Mouse (Mus musculus): Measurements from ENCODE around the gene Ing1. TPM values are rescaled to one million over a fixed set of nuclear protein-coding genes. Genes with fewer than 3 reads are reported as not detected.
"Not testable (repeated sequence)": the region's sequence is repeated elsewhere in the genome, so short reads cannot be mapped to it uniquely, and the experiment has no call there.

Ing1 gene
- polyA plus RNA-seq, 1 experiment from 2014 or later = 53.7 TPM

DNA sequence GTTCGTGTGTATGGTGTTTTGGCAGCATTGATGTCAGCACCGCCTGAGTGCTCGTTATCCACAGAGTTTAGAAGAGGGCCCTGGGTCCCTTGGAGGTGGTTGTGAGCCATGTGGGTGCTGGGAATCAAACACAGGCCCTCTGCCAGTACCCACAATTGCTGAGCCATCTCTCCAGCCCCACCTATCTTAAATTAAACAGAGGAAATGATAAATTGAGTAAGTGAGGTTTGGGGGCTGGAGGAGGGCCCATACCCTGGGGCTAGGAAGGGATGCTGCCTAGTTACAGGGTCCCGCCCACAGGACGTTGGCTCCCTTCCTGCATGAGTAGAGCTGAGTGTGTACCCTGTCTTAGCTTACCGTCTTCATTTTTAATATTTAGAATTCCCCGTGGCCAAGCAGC lies 9.3 kb downstream of the Ing1 start:
- WGBS = 90% methylated on average over 7 of the region's 7 CpGs
- Histone ChIP-seq H3K27ac (replicated peaks; ENCODE audit: low read depth, low read length) (no peak overlapping the region), H3K36me3 (ENCODE audit: control insufficient read depth, insufficient read depth, low read length) (peaks cover 26% of the 10 kb centered on the region)

GRCm38 (mm10) chr8:11568193-11568592 lies 12.8 kb downstream of the Ing1 start:
- ATAC-seq (ENCODE audit: insufficient number of reproducible peaks, low FRiP score, low TSS enrichment, low read depth); H3K9ac ChIP-seq (ENCODE audit: low read length); H3K27ac ChIP-seq (replicated peaks; ENCODE audit: low read depth, low read length); H3K4me2 ChIP-seq (ENCODE audit: low read depth, severe bottlenecking); H3K27me3 ChIP-seq (ENCODE audit: control insufficient read depth, insufficient read depth, low read length); H3K4me3 ChIP-seq (ENCODE audit: low read depth, low read length); DNase-seq (ENCODE audit: low spot score); H3K9me3 ChIP-seq (ENCODE audit: control insufficient read depth, low read length): not testable (repeated sequence)
- H3K4me1 ChIP-seq (ENCODE audit: control insufficient read depth, insufficient read depth, low read length) = peaks cover 10% of the 10 kb centered on the region
- 100% methylated on average over 2 of the region's 2 CpGs for WGBS
- H3K36me3 ChIP-seq (ENCODE audit: control insufficient read depth, insufficient read depth, low read length) = peaks cover 17% of the 10 kb centered on the region

More for the DNA sequence above, 9.3 kb downstream of the Ing1 start:
- Histone ChIP-seq H3K9me3 (ENCODE audit: control insufficient read depth, low read length) (no peaks in the 10 kb centered on the region), H3K4me3 (ENCODE audit: low read depth, low read length) (no peak overlapping the region), H3K9ac (ENCODE audit: low read length) (no peak overlapping the region), H3K27me3 (ENCODE audit: control insufficient read depth, insufficient read depth, low read length) (no peaks in the 10 kb centered on the region), H3K4me1 (ENCODE audit: control insufficient read depth, insufficient read depth, low read length) (peaks cover 6% of the 10 kb centered on the region), H3K4me2 (ENCODE audit: low read depth, severe bottlenecking) (no peak overlapping the region)
- ATAC-seq (ENCODE audit: insufficient number of reproducible peaks, low FRiP score, low TSS enrichment, low read depth) = no peak
- no peak for DNase-seq (ENCODE audit: low spot score)

- H3K9ac ChIP-seq (ENCODE audit: low read length) = no peak overlapping the region
- 47% methylated on average over 22 of the region's 22 CpGs for WGBS
- no peak overlapping the region for H3K4me3 ChIP-seq (ENCODE audit: low read depth, low read length)
- peak overlapping the region; percentile 52 for H3K27ac ChIP-seq (replicated peaks; ENCODE audit: low read depth, low read length)
- no peaks in the 10 kb centered on the region for H3K27me3 ChIP-seq (ENCODE audit: control insufficient read depth, insufficient read depth, low read length)
- no peaks in the 10 kb centered on the region for H3K9me3 ChIP-seq (ENCODE audit: control insufficient read depth, low read length)
- H3K4me2 ChIP-seq (ENCODE audit: low read depth, severe bottlenecking) = no peak overlapping the region
- peaks cover 8% of the 10 kb centered on the region for H3K36me3 ChIP-seq (ENCODE audit: control insufficient read depth, insufficient read depth, low read length)
- ATAC-seq (ENCODE audit: insufficient number of reproducible peaks, low FRiP score, low TSS enrichment, low read depth) (no peak), DNase-seq (ENCODE audit: low spot score) (peak; percentile 43)
- peaks cover 17% of the 10 kb centered on the region for H3K4me1 ChIP-seq (ENCODE audit: control insufficient read depth, insufficient read depth, low read length)
These were observed 14.1 kb downstream of the Ing1 start for GRCm38 (mm10) chr8:11569260-11570097.

DNA sequence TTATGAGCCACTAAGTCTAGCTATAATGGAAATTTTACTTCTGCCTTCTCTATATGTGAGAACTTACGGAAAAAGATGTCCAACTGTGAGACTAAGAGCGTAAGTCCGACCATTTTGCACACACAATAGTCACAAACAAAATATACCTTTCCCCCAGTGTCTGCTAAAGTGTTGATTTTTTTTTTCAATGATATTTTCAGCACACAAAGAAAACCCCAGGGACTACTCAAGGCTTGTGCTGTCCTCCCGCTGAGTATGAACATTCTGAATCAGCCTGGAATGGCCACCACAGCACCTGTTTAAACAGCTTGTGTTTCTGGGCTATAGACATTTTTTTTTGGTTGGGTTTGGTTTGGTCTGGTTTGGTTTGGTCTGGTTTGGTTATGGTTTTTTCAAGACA lies 15.4 kb downstream of the Ing1 start:
- Histone ChIP-seq H3K4me1 (ENCODE audit: control insufficient read depth, insufficient read depth, low read length) (peaks cover 30% of the 10 kb centered on the region), H3K27ac (replicated peaks; ENCODE audit: low read depth, low read length) (no peak overlapping the region), H3K9ac (ENCODE audit: low read length) (no peak overlapping the region), H3K4me3 (ENCODE audit: low read depth, low read length) (no peak overlapping the region), H3K27me3 (ENCODE audit: control insufficient read depth, insufficient read depth, low read length) (no peaks in the 10 kb centered on the region), H3K36me3 (ENCODE audit: control insufficient read depth, insufficient read depth, low read length) (peaks cover 7% of the 10 kb centered on the region; the same call in 1 of the 2 replicates), H3K4me2 (ENCODE audit: low read depth, severe bottlenecking) (no peak overlapping the region), H3K9me3 (ENCODE audit: control insufficient read depth, low read length) (no peaks in the 10 kb centered on the region)
- ATAC-seq (ENCODE audit: insufficient number of reproducible peaks, low FRiP score, low TSS enrichment, low read depth) (no peak), DNase-seq (ENCODE audit: low spot score) (no peak)
- 96% methylated on average over 4 of the region's 4 CpGs for WGBS

DNA sequence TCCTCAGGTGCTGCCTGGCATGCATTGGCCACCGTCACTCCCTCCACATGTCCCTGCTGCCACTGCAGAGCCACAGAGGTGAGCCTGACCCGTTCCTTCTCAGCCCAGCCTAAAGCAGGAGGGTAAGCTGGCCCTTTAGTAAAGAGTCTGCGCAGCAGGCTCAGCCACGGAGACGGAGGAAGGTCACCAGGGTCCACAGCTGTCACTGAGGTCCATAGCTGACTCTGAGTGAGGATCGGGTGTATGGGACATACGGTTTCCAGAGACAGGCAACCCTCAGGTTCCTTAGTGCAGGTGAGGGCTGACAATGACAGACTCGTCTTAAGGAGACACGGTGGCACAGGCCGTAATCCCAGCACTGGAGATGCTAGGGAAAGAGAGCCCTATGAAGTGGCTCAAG lies 16.6 kb downstream of the Ing1 start:
- H3K9ac ChIP-seq (ENCODE audit: low read length) = no peak overlapping the region
- ATAC-seq (ENCODE audit: insufficient number of reproducible peaks, low FRiP score, low TSS enrichment, low read depth) (no peak), DNase-seq (ENCODE audit: low spot score) (no peak)
- peaks cover 1% of the 10 kb centered on the region; the same call in 1 of the 2 replicates for H3K36me3 ChIP-seq (ENCODE audit: control insufficient read depth, insufficient read depth, low read length)
- no peak overlapping the region for H3K27ac ChIP-seq (replicated peaks; ENCODE audit: low read depth, low read length)
- no peak overlapping the region for H3K4me2 ChIP-seq (ENCODE audit: low read depth, severe bottlenecking)
- H3K4me3 ChIP-seq (ENCODE audit: low read depth, low read length) = no peak overlapping the region
- 84% methylated on average over 10 of the region's 10 CpGs for WGBS
- H3K4me1 ChIP-seq (ENCODE audit: control insufficient read depth, insufficient read depth, low read length) = peaks cover 36% of the 10 kb centered on the region
- no peaks in the 10 kb centered on the region for H3K9me3 ChIP-seq (ENCODE audit: control insufficient read depth, low read length)
- H3K27me3 ChIP-seq (ENCODE audit: control insufficient read depth, insufficient read depth, low read length) = no peaks in the 10 kb centered on the region

DNA sequence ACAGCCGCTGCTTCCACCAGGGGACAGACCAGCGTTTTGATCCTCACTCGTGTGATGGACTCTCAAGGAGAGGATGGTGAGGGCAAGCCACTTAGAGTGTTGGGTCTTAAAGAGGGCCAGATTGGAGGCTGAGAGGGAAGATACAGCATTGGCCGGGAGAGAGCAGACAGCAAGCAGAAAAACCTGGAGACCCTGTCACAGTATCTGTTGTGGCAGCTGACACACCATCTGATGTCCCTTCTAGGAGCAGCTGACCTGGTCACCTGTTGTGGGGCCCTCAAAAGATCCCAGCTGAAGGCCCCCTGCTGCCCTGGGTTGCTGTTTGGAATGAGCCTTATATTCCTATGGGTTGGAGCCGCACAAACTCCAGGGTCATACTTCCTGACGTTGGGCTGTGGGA lies 17.1 kb downstream of the Ing1 start:
- H3K4me1 ChIP-seq (ENCODE audit: control insufficient read depth, insufficient read depth, low read length) = peaks cover 36% of the 10 kb centered on the region
- no peak for ATAC-seq (ENCODE audit: insufficient number of reproducible peaks, low FRiP score, low TSS enrichment, low read depth)
- no peak overlapping the region for H3K4me2 ChIP-seq (ENCODE audit: low read depth, severe bottlenecking)
- H3K27me3 ChIP-seq (ENCODE audit: control insufficient read depth, insufficient read depth, low read length) = no peaks in the 10 kb centered on the region
- no peak overlapping the region for H3K9ac ChIP-seq (ENCODE audit: low read length)
- 85% methylated on average over 6 of the region's 6 CpGs for WGBS
- no peak overlapping the region for H3K4me3 ChIP-seq (ENCODE audit: low read depth, low read length)
- no peaks in the 10 kb centered on the region for H3K9me3 ChIP-seq (ENCODE audit: control insufficient read depth, low read length)
- H3K27ac ChIP-seq (replicated peaks; ENCODE audit: low read depth, low read length) = no peak overlapping the region
- H3K36me3 ChIP-seq (ENCODE audit: control insufficient read depth, insufficient read depth, low read length) = no peaks in the 10 kb centered on the region
- DNase-seq (ENCODE audit: low spot score) = no peak

- 62% methylated on average over 9 of the region's 9 CpGs for WGBS
- peak overlapping the region; percentile 57; the same call in 1 of the 2 replicates for H3K27ac ChIP-seq (replicated peaks; ENCODE audit: low read depth, low read length)
- DNase-seq (ENCODE audit: low spot score) (no peak), ATAC-seq (ENCODE audit: insufficient number of reproducible peaks, low FRiP score, low TSS enrichment, low read depth) (no peak)
- H3K36me3 ChIP-seq (ENCODE audit: control insufficient read depth, insufficient read depth, low read length) = no peaks in the 10 kb centered on the region
- no peaks in the 10 kb centered on the region for H3K27me3 ChIP-seq (ENCODE audit: control insufficient read depth, insufficient read depth, low read length)
- no peak overlapping the region for H3K4me3 ChIP-seq (ENCODE audit: low read depth, low read length)
- H3K9me3 ChIP-seq (ENCODE audit: control insufficient read depth, low read length) = no peaks in the 10 kb centered on the region
- peaks cover 26% of the 10 kb centered on the region for H3K4me1 ChIP-seq (ENCODE audit: control insufficient read depth, insufficient read depth, low read length)
- H3K4me2 ChIP-seq (ENCODE audit: low read depth, severe bottlenecking) = no peak overlapping the region
- no peak overlapping the region for H3K9ac ChIP-seq (ENCODE audit: low read length)
These were observed 19.7 kb downstream of the Ing1 start for GRCm38 (mm10) chr8:11574911-11575603.

GRCm38 (mm10) chr8:11575604-11576384 lies 20.4 kb downstream of the Ing1 start:
- no peak overlapping the region for H3K4me2 ChIP-seq (ENCODE audit: low read depth, severe bottlenecking)
- peak; percentile 58 for DNase-seq (ENCODE audit: low spot score)
- H3K27ac ChIP-seq (replicated peaks; ENCODE audit: low read depth, low read length) = peak overlapping the region; percentile 42; the same call in 1 of the 2 replicates
- peaks cover 25% of the 10 kb centered on the region for H3K4me1 ChIP-seq (ENCODE audit: control insufficient read depth, insufficient read depth, low read length)
- 0 out of 2 replicates have a peak overlapping the region, but pooled peaks have one; percentile 7 for H3K9ac ChIP-seq (ENCODE audit: low read length)
- H3K27me3 ChIP-seq (ENCODE audit: control insufficient read depth, insufficient read depth, low read length) = no peaks in the 10 kb centered on the region
- ATAC-seq (ENCODE audit: insufficient number of reproducible peaks, low FRiP score, low TSS enrichment, low read depth) = no peak
- H3K36me3 ChIP-seq (ENCODE audit: control insufficient read depth, insufficient read depth, low read length) = no peaks in the 10 kb centered on the region
- WGBS = 53% methylated on average over 16 of the region's 16 CpGs
- no peaks in the 10 kb centered on the region for H3K9me3 ChIP-seq (ENCODE audit: control insufficient read depth, low read length)
- no peak overlapping the region for H3K4me3 ChIP-seq (ENCODE audit: low read depth, low read length)

Measured in limb, embryonic 11.5 days (tissue).